Mouse (Mus musculus) CD4-positive, CD25-positive, alpha-beta regulatory T cell, adult 2 months (primary cell): ENCODE results near the gene Ing1.
A peak's percentile ranks its signal among the peaks of the same experiment; 100 is the strongest.
"Not testable (repeated sequence)": the region's sequence is repeated elsewhere in the genome, so short reads cannot be mapped to it uniquely, and the experiment has no call there.

ENCODE experiments used
- DNase-seq: peaks from one replicate; pipeline ENCODE4 v3.0.0-alpha.2; 2012; ENCODE audit warnings: low read depth, low spot score

The Ing1 gene

GRCm38 (mm10) chr8:11550281-11550948, 5.0 kb upstream of the Ing1 start, which contains the start of gene Cars2:
Gene Cars2 (minus strand): TSS chr8:11550783.
- peak; percentile 93 for DNase-seq

GRCm38 (mm10) chr8:11551497-11551896, 3.9 kb upstream of the Ing1 start:
- peak; percentile 30 for DNase-seq

- DNase-seq: no peak
Observed at GRCm38 (mm10) chr8:11552390-11552789, 3.0 kb upstream of the Ing1 start.

- DNase-seq: peak; percentile 99
Observed at GRCm38 (mm10) chr8:11555720-11556591, 585 bp downstream of the Ing1 start.

DNA sequence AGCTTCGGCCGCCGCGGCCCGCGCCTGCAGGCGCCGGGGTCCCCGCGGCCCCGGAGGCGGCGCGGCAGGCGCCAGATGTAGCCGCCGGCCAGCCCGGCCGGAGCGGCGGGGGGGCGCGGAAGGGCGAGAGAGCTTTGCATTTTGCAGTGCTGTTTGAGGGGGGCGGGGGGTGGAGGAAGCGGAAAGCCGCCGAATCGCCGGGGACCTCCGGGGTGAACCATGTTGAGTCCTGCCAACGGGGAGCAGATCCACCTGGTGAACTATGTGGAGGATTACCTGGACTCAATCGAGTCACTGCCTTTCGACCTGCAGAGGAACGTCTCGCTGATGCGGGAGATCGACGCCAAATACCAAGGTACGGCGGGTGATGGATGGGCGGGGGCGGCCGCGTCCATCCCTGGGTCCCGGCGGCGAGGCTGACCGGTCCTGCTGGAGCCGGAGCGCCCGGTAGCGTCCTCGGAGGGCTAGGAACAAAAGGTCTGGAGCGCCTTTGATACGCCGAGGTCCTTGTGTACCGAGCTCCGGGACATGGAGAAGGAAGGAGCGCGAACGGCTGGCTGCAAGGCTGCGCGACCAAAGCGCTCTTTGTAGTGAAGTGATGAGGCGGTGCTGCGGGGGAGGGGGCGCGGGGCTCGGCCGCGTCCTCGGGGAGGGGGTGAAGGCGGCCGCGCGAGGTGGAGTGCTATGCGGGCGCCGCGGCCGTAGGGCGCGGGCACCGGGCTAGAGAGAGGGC, 1.5 kb downstream of the Ing1 start:
- peak; percentile 71 for DNase-seq

DNA sequence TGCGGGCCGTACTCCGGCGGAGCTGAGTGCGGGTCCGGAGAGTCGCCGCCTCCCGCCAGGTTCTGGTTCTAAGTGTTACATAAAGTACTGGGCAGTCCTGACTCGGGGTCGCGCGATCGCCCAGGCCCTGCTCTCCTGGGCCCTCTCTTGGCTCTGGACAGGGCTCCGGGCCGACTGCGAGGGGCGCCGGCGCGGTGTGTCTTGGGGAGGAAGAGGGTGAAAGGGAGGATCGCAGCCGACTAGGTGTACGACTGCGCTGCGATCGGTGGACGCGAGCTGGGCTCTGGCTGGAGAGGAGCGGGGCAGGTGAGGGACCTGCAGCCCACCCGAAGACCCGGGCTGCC, 2.0 kb downstream of the Ing1 start:
- no peak for DNase-seq

GRCm38 (mm10) chr8:11557768-11558629, 2.6 kb downstream of the Ing1 start:
- peak; percentile 99 for DNase-seq

DNA sequence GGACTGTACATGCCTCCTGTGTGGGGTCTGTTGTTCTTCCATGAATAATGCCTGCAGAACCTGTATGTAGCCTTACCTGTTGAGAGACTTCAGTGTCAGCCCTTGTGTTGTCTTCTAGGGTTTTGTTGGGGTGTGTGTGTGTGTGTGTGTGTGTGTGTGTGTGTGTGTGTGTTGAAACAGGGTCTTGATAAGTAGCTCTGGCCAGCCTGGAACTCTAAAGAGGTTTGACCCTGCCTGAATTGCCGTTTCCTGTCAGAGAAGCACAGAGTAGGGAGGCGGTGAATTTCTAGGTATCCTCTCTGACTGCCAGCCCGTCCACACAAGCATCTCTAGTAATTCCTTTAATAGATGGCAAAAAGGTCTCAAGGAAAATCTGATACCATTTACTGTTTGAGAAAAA, 4.1 kb downstream of the Ing1 start:
- no peak for DNase-seq

- DNase-seq: no peak
Observed at GRCm38 (mm10) chr8:11560220-11560619, 4.8 kb downstream of the Ing1 start.

DNA sequence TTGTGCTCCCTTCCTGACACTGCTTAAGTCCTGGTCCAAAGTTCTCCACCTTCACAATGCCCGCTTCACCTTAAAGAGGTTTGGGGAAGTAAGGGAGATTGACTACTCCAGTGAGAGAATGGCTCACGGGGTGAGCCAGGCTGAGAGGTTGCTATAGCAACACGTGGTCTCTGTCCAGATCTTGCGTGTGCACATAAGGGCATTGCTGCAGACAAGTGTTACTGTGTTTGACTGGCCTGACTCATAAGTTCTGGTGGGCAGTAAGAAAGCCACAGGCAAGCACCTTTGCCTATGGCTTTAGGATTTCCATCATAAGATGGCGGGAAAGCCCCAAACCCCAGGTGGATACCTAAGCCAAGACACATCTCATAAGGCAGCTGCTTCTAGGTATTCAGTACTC, 8.9 kb downstream of the Ing1 start:
- no peak for DNase-seq

- DNase-seq: no peak
Observed at GRCm38 (mm10) chr8:11564721-11565120, 9.3 kb downstream of the Ing1 start.

- not testable (repeated sequence) for DNase-seq
Observed at GRCm38 (mm10) chr8:11568193-11568592, 12.8 kb downstream of the Ing1 start.

- DNase-seq: no peak
Observed at GRCm38 (mm10) chr8:11569260-11570097, 14.1 kb downstream of the Ing1 start.

DNA sequence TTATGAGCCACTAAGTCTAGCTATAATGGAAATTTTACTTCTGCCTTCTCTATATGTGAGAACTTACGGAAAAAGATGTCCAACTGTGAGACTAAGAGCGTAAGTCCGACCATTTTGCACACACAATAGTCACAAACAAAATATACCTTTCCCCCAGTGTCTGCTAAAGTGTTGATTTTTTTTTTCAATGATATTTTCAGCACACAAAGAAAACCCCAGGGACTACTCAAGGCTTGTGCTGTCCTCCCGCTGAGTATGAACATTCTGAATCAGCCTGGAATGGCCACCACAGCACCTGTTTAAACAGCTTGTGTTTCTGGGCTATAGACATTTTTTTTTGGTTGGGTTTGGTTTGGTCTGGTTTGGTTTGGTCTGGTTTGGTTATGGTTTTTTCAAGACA, 15.4 kb downstream of the Ing1 start:
- DNase-seq: no peak

- DNase-seq: no peak
Observed at GRCm38 (mm10) chr8:11571950-11572349, 16.6 kb downstream of the Ing1 start.

DNA sequence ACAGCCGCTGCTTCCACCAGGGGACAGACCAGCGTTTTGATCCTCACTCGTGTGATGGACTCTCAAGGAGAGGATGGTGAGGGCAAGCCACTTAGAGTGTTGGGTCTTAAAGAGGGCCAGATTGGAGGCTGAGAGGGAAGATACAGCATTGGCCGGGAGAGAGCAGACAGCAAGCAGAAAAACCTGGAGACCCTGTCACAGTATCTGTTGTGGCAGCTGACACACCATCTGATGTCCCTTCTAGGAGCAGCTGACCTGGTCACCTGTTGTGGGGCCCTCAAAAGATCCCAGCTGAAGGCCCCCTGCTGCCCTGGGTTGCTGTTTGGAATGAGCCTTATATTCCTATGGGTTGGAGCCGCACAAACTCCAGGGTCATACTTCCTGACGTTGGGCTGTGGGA, 17.1 kb downstream of the Ing1 start:
- no peak for DNase-seq

DNA sequence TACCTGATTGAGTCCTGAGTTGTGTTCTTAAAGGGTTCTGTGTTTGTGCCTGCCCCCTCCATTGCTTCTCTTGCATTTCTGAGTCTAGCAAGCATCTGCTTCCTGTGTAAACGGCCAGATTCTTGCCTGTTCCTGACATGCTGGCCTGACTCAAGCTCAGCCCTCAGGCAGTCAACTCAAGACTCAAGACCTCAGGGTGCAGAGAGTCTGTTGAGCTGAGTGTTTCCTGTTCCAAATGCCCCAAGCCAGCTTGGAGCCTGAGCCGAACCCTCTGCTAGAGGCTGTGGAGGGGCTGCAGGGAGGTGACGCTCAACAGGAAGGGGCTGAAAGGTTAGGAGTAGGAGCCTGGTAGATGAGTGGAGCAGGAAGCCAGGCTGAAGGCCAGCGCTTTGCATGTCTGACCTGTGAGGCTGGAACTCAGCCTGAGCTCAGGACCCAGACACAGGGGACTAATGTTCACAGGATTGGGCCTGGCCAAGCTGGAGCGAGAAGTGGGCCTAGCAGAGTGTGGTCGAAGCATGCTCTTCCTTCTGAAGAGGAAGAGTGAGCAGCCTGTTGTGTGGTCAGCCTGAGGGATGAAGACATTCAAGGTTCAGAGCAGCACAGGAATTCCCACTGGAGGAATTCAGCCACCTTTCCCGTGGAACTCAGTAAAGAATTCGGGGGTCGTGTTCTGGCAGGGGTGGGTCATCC, 19.7 kb downstream of the Ing1 start:
- DNase-seq: no peak

- no peak for DNase-seq
Observed at GRCm38 (mm10) chr8:11575604-11576384, 20.4 kb downstream of the Ing1 start.
